Mouse (Mus musculus): ENCODE measurements at regions not wholly inside any gene's neighbourhood (a gene's known extent, or its start where the extent isn't known, plus 50 kb on each side); places are given as distances from the start of the nearest gene placed in this dataset.

- no peak for DNase-seq (ENCODE audit: low read depth)
These were observed 156.7 kb upstream of the Gm5148 start for GRCm38 (mm10) chr3:37881016-37881415.

DNA sequence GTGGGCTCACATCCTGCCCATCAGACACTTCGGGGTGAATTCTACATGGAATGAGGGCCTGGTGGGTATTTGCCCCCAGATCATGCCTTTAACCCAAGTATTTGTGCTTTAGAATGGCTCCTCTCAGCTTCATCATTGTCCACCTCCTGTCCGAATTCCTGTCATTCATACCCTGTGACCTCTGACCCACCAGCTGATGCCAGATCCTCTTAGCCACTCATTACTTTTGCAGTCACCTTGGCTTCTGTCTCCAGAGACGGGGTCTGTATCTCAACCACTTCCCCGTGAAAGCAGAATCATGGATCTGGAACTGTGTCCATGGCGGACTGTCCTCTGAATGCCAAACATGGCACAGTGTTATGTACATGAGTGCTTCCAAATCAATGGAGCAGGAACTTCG is 154.8 kb upstream of the Gm5148 start:
- no peak for DNase-seq (ENCODE audit: low read depth)

- DNase-seq (ENCODE audit: low read depth): peak; percentile 32
These were observed 151.9 kb upstream of the Gm5148 start for GRCm38 (mm10) chr3:37876016-37876765.

GRCm38 (mm10) chr3:37875331-37876015 is 151.2 kb upstream of the Gm5148 start:
- peak; percentile 96 for DNase-seq (ENCODE audit: low read depth)

DNA sequence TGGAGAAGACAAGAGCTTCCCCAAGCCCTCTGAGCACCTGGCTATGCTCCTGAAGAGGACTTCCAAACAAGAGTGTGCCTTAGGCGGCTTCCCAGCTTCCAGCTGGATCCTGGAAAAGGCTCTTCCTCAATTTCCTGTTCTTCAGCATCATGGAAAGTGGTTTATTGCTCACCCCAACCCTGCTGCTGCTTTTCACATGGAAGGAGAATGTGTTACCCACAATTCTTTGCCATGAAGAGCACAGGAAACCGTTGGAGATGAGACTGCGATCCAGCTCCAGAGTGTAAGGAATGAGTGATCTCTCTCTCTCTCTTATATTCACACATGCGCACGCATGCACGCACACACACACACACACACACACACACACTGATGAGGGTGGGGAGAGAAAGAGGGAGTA is 150.6 kb upstream of the Gm5148 start:
- DNase-seq (ENCODE audit: low read depth): no peak

GRCm38 (mm10) chr3:37874346-37874745 is 150.1 kb upstream of the Gm5148 start:
- DNase-seq (ENCODE audit: low read depth): no peak

- DNase-seq (ENCODE audit: low read depth): peak; percentile 29
These were observed 148.0 kb upstream of the Gm5148 start for GRCm38 (mm10) chr3:37872329-37872728.

- DNase-seq (ENCODE audit: low read depth): no peak
These were observed 146.8 kb upstream of the Gm5148 start for GRCm38 (mm10) chr3:37871076-37871475.

GRCm38 (mm10) chr3:37868454-37868853 is 144.2 kb upstream of the Gm5148 start:
- peak; percentile 60 for DNase-seq (ENCODE audit: low read depth)

DNA sequence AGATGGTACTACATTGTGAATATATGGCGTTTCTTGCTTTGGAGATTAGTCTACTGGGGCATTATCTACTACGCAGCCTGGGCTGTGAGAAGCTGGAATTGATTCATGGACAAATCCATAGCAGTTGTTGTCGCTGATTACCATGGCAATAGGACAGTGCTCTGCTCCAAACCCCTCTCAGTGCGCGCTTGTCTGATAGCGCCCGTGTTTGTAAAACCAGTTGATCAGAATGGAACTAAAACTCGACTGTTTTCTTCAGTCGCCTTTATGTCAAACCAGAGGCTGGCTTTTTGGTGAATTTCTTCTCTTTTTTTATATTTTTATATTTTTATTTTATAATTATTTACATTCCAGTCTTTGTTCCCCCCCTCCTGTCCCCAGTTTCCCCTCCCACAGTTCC is 138.5 kb upstream of the Gm5148 start:
- DNase-seq (ENCODE audit: low read depth): no peak

- no peak for DNase-seq (ENCODE audit: low read depth)
These were observed 136.6 kb upstream of the Gm5148 start for GRCm38 (mm10) chr3:37860715-37861461.

DNA sequence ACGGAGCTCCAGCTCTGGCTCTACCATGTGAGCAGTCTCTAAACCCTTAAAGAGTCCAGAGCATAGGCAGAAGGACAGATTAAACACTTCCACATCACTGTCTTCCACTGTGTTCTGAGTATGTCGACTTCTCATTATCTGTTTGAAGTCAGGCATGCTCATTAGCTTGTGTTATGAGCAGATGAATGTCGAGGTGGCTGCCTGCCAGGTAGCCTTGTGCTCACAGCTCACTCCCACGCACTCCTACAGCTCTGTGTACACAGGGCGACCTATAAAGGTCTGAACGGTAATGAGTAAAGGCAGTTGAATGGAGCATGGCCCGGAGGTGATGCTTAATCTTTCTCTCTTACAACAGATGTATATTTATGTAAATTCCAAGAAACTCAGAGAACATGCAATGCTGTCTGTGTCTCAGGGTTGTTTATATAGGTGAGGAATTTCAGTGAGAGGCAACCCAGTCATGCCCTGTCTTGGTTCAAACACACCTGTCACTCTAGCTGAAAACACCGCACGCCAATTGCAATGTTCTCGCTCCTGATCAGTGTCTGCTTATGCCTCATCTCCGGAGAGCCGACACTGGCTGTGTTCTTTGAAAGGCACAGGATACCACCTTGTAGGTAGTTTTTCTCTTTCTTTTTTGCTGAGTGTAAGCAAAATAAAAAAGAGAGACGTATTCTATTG is 135.9 kb upstream of the Gm5148 start:
- DNase-seq (ENCODE audit: low read depth): peak; percentile 76

DNA sequence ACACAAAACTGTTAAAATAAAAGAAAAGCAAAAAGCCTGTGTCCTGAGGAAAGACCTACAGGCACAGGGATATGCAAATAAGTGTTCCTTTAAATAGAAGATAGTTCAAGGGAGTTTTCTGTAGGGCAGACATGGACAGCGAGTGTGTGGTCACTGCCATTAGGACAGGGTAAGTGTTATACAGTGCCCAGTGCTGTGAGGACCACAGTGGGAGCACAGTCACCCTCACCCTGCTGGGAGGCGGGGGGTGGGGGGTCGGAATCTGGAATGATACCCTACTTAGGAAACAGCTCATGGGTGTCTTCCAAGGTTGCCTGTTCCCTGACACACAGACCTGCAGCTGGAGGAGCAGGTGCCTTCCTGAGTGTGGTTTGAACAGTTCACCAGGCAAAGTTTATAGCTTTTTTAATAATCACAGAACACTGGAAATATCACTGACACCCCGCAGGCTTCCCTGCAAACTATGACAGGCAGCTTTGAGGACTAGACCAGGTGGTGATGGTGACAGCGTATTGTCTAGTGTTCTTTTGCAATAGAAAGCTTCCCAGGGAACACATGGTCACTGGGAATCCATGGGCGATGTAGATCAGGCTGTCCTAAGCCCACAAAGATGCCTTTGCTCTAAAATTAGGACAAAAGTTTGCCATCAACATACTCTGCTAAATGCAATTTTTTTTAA is 134.5 kb upstream of the Gm5148 start:
- no peak for DNase-seq (ENCODE audit: low read depth)

DNA sequence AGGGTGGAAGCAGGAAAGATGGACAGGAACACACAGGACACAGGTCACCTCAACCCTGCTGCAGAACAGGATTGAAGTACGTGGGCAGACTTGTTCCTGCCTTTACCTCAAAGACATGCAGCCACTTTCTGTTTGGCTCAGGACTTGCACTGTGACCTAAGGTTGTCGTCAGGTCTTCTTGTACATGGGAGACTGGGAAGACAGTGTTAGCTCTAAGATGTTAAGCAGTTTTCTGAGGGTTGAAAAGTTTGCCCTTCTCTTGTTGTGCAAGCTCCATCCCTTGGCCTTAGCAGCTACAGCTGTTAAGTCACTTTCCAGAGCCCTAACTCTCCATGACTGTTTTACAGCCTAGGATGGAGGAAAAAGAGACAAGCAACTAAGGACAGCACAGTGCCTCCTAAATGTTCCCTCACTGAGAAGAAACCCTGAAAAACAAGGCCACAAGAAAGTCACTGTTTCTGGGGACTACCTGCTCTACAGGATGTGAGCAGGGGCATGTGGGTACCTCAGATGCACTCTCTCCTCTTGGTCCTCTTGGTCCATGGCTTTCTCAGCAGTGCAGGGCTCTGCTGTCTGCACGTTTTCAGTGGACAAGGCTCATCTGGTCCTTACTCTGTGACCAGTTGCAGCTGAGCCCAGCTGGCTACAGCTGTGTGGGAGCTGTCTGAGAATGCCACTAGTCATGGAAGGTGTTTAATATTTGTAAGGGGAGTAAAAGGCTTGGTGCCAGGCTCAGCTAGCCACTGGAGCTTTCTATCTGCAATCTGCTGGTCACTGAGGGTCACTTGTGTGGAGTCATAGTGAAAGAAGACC is 122.1 kb upstream of the Gm5148 start:
- peak; percentile 27 for DNase-seq (ENCODE audit: low read depth)

- DNase-seq (ENCODE audit: low read depth): peak; percentile 74
These were observed 121.2 kb upstream of the Gm5148 start for GRCm38 (mm10) chr3:37845313-37846023.

- no peak for DNase-seq (ENCODE audit: low read depth)
These were observed 120.5 kb upstream of the Gm5148 start for GRCm38 (mm10) chr3:37844731-37845312.

GRCm38 (mm10) chr3:37842289-37842688 is 118.0 kb upstream of the Gm5148 start:
- peak; percentile 76 for DNase-seq (ENCODE audit: low read depth)

DNA sequence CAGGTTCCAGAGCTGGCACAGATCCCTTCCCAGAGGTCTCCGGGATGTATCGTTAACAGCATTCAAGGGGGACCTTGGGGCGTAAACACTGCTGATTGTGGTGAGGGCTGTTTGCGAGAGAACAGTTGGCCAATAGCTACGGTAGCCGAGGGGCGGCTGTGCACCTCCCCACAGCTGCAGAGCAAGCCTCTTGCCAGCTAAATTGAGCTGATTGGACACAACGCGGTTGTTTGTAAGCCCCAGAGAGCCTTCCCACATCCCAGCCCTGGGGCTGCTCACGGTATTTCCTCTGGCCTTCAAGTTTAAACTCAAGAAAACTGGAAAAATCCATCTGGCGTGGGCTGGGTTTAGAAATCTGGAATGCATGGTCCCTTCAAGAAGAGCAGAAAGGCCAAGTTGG is 114.6 kb upstream of the Gm5148 start:
- peak; percentile 13 for DNase-seq (ENCODE audit: low read depth)

- peak; percentile 67 for DNase-seq (ENCODE audit: low read depth)
These were observed 112.5 kb upstream of the Gm5148 start for GRCm38 (mm10) chr3:37836749-37837148.

GRCm38 (mm10) chr3:37835687-37836086 is 111.4 kb upstream of the Gm5148 start:
- DNase-seq (ENCODE audit: low read depth): no peak
